Mouse (Mus musculus) mouse trophoblast stem cell (cell line): ENCODE measurements around the gene Dctd.

Source experiments
- in situ Hi-C, 2 experiments: fragments of 300-500 bp; cut with MseI, MboI; formaldehyde crosslinking; loops; 2 replicates in 1 of 2; 3 replicates in 1 of 2; pipeline ENCODE4 v1.15.1; 2025

The Dctd gene

GRCm38 (mm10) chr8:48098792-48099191 lies at the start of gene Dctd:
TSS of gene Dctd (plus strand) at chr8:48099092.
- in situ Hi-C loops = no loop called here

GRCm38 (mm10) chr8:48053611-48054010 lies 45.3 kb upstream of the Dctd start:
- in situ Hi-C loops = no loop called here

GRCm38 (mm10) chr8:48063526-48064072 lies 35.3 kb upstream of the Dctd start:
- in situ Hi-C loops = no loop called here

- in situ Hi-C loops = no loop called here
These were observed 24.7 kb upstream of the Dctd start for GRCm38 (mm10) chr8:48074149-48074548.

- in situ Hi-C loops = no loop called here
These were observed 16.5 kb upstream of the Dctd start for GRCm38 (mm10) chr8:48082343-48082742.

- in situ Hi-C loops = no loop called here
These were observed 8.2 kb upstream of the Dctd start for GRCm38 (mm10) chr8:48090661-48091060.

- in situ Hi-C loops = no loop called here
These were observed 3.5 kb upstream of the Dctd start for GRCm38 (mm10) chr8:48095378-48095777.

GRCm38 (mm10) chr8:48097131-48097794 lies 1.6 kb upstream of the Dctd start:
- in situ Hi-C loops = no loop called here

- in situ Hi-C loops = no loop called here
These were observed 732 bp upstream of the Dctd start for GRCm38 (mm10) chr8:48098081-48098639.

- in situ Hi-C loops = no loop called here
These were observed 1.4 kb downstream of the Dctd start for GRCm38 (mm10) chr8:48100100-48100787.

- in situ Hi-C loops = no loop called here
These were observed 10.5 kb downstream of the Dctd start for GRCm38 (mm10) chr8:48109373-48109855.

GRCm38 (mm10) chr8:48109856-48110780 lies 11.2 kb downstream of the Dctd start:
- in situ Hi-C loops = no loop called here

- in situ Hi-C loops = no loop called here
These were observed 15.7 kb downstream of the Dctd start for GRCm38 (mm10) chr8:48114591-48114990.

GRCm38 (mm10) chr8:48122991-48123390 lies 24.1 kb downstream of the Dctd start:
- in situ Hi-C loops = no loop called here

- in situ Hi-C loops = no loop called here
These were observed 26.0 kb downstream of the Dctd start for GRCm38 (mm10) chr8:48124857-48125256.

GRCm38 (mm10) chr8:48126954-48127353 lies 28.1 kb downstream of the Dctd start:
- in situ Hi-C loops = no loop called here

GRCm38 (mm10) chr8:48130266-48130665 lies 31.4 kb downstream of the Dctd start:
- in situ Hi-C loops = no loop called here

- in situ Hi-C loops = no loop called here
These were observed 34.4 kb downstream of the Dctd start for GRCm38 (mm10) chr8:48133321-48133720.

GRCm38 (mm10) chr8:48136804-48137650 lies 38.1 kb downstream of the Dctd start:
- in situ Hi-C loops = no loop called here

- in situ Hi-C loops = no loop called here
These were observed 38.7 kb downstream of the Dctd start for GRCm38 (mm10) chr8:48137651-48137937.

- in situ Hi-C loops = no loop called here
These were observed 42.1 kb downstream of the Dctd start for GRCm38 (mm10) chr8:48141023-48141422.
